Mouse (Mus musculus) bone marrow macrophage, adult 2 months (primary cell): ENCODE data around the gene Dcbld2.

Experiments used
- CTCF ChIP-seq: IDR thresholded peaks from 2 replicates; pipeline ENCODE4 v1.5.1; 2012; ENCODE audit warnings: low read depth, mild to moderate bottlenecking, low read length, moderate library complexity
- POLR2A ChIP-seq: IDR thresholded peaks from 2 replicates; pipeline ENCODE4 v1.6.1; 2012; ENCODE audit warnings: mild to moderate bottlenecking, low read depth, low read length, borderline replicate concordance

DNA sequence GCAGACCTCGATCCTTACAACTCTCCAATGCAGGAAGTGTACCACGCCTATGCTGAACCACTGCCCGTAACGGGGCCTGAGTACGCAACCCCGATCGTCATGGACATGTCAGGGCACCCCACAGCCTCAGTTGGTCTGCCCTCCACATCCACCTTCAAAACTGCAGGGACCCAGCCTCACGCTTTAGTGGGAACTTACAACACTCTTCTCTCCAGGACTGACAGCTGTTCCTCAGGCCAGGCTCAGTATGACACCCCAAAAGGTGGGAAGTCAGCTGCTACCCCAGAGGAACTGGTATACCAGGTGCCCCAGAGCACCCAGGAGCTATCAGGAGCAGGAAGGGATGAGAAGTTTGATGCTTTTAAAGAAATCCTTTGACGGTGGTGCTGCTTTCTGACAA lies 57.2 kb downstream of the Dcbld2 start:
- TF ChIP-seq CTCF (no peak), POLR2A (no peak)
